Mouse (Mus musculus) testis, adult 2 months (tissue): Measurements from ENCODE around the gene Tbx4.

Experiments
- CTCF ChIP-seq: fragments of 200-500 bp; IDR thresholded peaks from 2 replicates; pipeline ENCODE4 v1.5.1; 2012; ENCODE audit warnings: low read depth, mild to moderate bottlenecking, inconsistent platforms, low read length, moderate library complexity; ENCODE audit not compliant: control insufficient read depth, insufficient read depth, insufficient replicate concordance
- POLR2A ChIP-seq: fragments of 200-500 bp; IDR thresholded peaks from 2 replicates; pipeline ENCODE4 v1.6.1; 2012; ENCODE audit warnings: low read depth, mild to moderate bottlenecking, inconsistent platforms, low read length, moderate library complexity; ENCODE audit not compliant: control insufficient read depth

DNA sequence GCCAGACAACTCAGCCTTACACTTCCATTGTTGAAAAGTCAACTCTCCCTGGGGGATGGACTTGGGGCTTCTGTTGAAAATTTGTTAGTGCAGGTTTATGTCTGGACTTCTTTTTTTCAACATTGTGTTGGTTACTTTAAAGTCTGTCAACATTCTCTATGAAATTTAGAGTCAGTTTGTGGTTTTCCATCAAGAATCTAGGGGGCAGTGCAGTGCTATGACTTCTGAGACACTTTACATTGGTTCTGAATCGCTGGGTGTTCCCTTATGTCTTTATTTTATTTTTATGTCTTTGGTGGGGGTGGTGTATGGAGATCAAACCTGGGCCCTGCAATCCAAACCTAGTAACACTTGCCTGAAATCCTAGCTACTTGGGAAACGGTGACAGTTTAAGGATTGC lies 63.5 kb downstream of the Tbx4 start:
- no peak for TF ChIP-seq POLR2A
- TF ChIP-seq CTCF: no peak
